Mouse (Mus musculus): Measurements from ENCODE around the gene 4933427D14Rik. TPM values are rescaled to one million over a fixed set of nuclear protein-coding genes. Genes with fewer than 3 reads are reported as not detected.

The 4933427D14Rik gene
- total RNA-seq (2021), result 10 to 100 TPM; 33.8 to 34.3 TPM
- long read RNA-seq, experiment 1, partial matches to known transcripts, result 9 of 21 reads
- long read RNA-seq, experiment 1, other reads (novel, unspliced or antisense), result 12 of 21 reads
- long read RNA-seq, experiment 2, partial matches to known transcripts, result 3 of 10 reads
- long read RNA-seq, experiment 2, other reads (novel, unspliced or antisense), result 7 of 10 reads

DNA sequence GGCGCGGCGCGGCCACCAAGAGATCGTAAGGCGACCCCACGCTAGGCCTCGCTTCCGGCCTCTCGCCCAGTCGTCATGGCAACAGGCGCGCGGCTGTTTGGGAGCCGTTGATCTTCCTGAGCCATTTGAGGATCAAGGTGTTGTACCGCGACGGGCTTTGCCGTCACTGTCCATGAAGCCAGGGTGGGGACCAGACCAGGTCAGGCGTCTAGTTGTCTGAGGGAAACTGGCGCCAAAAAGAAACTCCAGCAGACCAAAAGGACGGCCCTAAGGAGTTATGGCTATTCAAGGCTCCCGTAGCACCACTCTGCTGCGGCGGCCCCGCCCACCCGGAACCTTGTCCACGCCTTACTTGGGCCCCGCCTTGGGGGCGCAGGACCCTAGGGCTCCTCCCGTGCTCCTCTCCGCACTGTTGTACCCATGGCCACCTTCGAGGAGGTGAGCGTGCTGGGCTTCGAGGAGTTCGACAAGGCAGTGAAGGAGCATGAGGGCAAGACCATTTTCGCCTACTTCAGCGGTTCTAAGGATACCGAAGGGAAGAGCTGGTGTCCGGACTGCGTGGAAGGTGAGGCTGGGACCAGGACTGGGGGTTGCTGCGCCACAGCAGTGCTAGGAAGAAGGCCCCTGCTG lies at the start of gene 4933427D14Rik, which contains the start of gene Txndc17:
4933427D14Rik (minus strand) TSS at position 256 of the 630 bp plus-strand sequence.
Txndc17 (plus strand) TSS at position 344 of the 630 bp plus-strand sequence.
- peak; percentile 88 to 91 for DNase-seq (ENCODE audit: low spot score in 2 of 2)

DNA sequence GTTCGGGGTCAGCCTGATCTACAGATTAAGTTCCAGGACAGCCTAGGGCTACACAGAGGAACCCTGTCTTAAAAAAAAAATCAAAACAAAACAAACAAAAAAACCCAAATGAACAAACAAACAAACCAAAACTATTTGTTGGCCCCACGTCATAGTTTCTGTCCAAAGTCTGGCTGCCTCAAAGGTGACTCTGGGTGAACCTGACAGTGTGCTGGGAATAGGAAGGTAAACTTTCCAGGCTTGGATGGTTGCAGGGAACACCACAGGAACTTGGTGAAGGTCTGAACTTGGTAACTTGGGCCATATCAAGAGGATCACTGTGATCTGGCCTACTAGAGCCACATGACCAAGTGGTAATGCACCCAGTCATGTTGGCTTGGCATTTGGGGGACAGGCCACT lies 49.2 kb upstream of the 4933427D14Rik start:
- no peak for DNase-seq (ENCODE audit: low spot score in 2 of 2)

DNA sequence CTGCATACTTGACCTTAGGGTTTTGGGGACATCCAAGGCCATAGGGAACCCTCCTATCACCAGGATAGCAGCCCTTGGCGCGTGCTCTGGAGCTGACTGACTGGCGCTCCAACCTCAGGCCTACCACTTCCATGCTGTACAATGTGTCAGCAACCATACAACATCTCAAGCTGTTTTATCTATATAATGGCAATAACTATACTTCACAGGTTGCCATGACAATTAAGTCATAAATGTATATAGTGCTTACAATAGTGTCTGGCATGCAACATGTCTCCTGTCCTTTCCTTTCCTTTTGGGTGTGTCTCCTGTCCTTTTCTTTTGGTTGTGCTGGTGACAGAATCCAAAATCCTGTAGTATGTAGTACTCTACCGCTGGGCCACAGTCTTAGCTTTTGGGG lies 48.4 kb upstream of the 4933427D14Rik start:
- no peak for DNase-seq (ENCODE audit: low spot score in 2 of 2)

DNA sequence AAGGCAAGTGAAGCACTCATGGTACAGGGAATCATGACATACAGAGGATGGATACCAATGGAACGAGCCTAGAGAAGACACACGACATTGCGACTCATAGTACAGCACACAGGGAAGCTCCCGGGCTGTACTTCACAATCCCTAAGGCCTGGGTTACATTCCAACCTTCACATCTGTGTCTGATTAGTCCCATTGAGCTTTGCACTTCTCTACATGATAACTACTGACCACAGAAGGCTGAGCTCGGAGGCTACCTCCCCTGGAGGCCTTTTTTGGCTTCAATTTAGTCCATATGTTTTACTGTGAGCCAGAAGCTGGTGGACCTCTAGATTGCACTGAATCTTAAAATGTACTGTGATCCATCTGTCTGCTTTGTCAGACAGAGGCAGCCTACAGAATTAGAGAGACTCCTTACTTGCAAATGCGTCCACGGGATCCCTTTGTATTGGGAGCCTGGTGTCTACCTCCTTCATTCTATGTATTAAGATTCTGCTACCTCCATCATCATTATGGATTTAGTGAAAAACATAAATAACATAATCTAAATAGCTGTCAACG lies 38.0 kb upstream of the 4933427D14Rik start:
- peak in 1 of 2 experiments; percentile 33 for DNase-seq (ENCODE audit: low spot score in 2 of 2)

DNA sequence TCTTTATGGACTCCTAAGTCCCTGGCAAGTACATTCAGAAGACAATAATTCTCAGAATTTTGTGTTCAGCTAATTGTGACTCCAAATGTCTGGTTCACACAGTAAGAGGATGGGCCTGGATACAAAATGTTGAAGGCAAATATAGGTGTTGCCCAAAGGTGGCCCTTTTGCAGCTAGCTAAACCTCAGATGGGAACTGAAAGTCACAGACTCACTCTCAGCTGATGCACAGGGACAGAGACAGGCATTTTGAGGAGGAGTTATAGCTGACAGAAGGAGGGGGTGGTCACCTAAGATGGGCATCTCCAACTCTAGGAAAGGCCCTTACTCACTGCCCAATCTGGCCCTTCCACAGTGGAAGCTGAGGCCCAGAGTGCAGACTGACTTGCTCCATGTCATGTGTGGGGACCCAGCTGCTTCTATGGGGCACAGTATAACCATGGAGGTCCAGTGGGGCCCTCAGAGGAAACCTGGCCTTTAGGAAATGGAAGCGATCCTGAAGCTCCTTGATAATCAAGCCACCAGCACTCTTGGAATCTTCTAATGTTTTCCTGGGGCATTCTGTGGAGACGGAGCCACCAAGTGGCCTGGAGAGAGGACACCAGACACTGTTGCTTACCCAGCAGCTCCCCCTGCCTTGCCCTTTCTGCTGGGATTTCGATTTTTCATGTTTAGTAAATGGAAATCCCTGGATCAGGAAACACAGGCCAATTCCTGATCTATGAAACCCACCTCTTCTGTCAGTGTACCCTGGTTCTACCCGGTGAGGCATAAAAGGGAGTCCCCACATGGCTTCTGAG lies 33.0 kb upstream of the 4933427D14Rik start:
- DNase-seq (ENCODE audit: low spot score in 2 of 2), result no peak

DNA sequence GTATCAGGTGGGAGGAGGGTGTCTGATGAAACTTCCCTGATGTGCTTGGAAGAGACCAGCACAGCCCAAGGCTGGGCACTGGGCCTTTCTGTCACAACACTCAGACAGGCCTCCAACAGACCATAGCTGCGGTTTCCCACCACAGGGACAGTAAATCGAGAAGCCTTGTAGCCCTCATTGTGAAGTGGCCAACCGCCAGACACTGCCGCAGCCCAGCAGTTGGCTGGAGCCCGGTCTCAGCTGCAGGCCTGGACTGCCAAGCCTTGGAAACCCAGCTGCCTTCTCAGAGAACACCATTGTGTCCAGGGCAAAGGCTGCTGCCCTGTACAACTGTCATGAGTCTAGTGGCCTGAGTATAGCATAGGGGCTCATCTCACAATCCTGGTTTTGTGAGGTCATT lies 26.8 kb upstream of the 4933427D14Rik start:
- DNase-seq (ENCODE audit: low spot score in 2 of 2), result peak in 1 of 2 experiments; percentile 34

DNA sequence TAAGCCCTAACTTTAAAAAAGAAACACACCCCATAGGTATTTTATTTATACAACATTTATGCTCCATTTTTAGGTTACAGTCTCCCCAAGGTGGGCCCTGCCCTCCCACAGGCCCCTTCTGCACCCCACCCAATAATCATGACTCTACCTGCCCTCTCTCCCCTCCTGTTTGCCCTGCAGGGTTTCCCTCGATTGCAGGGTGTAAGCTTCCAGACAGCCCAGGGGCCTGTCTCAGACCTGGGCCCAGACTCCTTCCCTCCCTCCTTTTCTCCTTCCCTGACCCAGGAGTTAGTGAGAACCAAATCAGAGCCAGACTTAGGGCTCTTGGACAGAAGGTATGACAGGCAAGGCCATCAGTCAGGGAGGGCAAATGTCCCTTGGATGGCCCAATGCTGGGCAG lies 25.7 kb upstream of the 4933427D14Rik start:
- no peak for DNase-seq (ENCODE audit: low spot score in 2 of 2)

DNA sequence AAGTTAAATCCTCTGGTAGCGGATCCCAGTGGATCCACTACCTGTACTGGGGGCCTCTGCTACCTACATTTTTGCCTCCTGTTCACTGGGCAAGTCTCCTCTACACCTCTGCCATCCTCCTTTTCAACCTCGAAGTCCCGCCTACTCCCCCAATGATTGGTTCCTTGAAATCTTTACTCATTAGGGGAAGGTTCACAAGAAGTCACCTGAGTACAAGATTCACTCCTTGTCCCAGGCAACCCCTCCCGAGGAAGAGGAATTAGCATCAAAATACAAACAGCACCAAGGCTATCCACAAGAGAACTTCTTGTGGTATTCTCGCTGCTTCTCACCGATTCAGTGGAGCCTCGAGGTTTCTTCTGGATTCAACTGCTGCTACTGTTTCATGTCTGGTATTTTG lies 24.8 kb upstream of the 4933427D14Rik start:
- no peak for DNase-seq (ENCODE audit: low spot score in 2 of 2)

DNA sequence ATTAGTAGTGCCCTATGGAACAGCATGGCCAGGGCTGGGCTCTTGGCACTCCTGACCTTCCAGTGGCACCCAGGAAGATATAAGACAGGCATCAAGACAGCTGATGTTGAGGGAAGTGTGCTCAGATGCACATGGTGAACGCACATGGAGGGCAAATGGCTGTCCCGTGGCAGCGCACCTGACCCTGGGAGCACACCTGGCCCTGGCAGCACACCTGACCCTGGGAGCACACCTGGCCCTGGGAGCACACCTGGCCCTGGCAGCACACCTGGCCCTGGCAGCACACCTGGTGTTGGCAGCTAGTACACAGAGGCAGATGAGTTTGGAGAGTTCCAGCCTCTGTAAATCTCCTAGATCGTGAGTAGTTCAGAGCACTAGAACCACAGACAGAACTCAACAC lies 21.3 kb upstream of the 4933427D14Rik start:
- no peak for DNase-seq (ENCODE audit: low spot score in 2 of 2)

DNA sequence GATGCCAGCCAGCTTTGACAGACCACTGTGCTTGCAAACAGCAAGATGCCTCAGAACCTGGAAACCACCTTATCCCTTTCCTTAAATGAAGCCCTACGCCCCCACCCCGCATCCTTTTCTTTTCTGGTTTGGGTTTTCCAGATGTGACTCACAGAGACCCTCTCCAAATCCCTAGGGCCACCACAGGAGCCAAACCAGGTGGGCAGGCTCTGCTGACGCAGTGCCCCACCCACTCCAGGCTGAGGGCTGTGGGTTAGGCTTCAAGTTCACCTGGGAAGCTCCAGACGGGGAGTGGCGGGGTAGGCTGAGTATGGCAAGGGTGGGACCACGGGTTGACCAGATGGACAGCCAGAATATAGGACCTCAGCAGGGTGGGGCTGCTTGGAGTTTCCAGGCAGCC lies 19.6 kb upstream of the 4933427D14Rik start:
- DNase-seq (ENCODE audit: low spot score in 2 of 2), result no peak

DNA sequence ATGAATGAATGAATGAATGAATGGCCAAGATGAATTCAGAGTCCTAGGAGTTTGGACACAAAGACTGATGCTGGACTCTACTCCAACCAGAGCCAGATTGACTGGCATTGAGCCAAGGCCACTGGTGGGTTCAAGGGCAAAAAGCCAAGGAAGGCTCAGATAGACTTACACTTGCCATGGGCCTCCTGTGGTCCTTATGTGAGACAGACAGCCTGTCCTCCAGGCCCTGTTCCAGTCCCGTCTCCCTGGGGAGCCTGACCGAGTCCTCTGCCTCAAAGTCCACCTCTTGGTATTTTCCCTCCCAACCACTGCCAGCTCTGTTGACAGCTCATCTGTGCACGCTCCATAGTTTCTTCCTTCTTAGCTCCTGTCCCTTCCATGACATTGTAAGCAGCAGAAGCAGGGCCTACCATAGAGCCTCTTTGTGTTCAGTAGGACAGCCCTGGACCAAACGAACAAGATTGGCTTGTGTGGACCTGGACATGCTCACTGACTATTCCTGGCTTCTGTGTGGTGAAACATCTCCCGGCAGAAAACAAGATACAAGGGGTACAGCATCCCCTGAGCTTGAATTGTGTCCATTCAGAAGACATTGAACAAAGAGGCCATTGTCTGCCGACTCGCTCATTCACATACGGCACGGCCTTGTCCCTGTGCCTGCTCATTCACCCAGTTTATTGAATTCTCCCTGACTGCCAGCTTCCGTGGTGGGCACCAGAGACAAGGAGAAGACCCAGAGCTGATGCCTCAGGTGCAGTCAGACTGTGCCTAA lies 18.9 kb upstream of the 4933427D14Rik start:
- no peak for DNase-seq (ENCODE audit: low spot score in 2 of 2)

DNA sequence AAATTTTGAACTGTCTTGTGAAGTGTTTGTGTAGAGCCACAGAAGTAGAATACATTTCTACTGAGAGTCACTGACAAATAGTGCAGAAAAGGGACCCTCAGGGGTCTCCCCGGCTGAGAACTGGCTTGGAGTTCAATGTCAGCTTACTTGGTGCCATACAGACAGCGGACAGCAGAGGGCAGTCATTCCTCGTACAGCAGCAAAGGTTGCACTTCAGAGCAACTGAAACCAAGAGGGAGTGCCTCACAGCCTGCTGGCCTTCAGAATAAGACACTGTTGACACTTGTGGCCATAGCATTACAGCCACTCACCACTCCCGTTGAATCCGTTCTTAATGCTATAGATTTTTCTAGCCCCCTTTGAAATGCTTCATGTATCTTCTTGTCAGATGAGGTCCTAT lies 17.6 kb upstream of the 4933427D14Rik start:
- DNase-seq (ENCODE audit: low spot score in 2 of 2), result peak; percentile 76 to 86

DNA sequence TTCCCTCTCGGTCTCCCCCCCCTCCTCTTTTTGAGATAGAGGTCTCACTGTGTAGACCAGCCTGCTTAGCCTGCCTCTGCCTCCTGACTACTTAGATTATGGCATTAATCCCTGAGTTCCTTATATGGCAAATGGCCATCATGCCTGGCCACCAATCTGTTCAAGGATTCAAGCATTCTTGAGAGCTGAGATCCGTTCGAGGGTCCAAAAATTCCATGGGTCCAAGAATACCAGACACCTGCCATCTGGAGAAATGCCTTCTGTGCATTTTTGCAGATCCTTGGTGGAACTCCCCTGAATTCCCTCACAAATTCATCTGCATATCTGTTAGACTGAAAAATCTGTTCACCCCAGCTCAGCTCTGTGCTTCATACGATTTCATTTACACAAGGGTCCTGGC lies 16.2 kb upstream of the 4933427D14Rik start:
- no peak for DNase-seq (ENCODE audit: low spot score in 2 of 2)

DNA sequence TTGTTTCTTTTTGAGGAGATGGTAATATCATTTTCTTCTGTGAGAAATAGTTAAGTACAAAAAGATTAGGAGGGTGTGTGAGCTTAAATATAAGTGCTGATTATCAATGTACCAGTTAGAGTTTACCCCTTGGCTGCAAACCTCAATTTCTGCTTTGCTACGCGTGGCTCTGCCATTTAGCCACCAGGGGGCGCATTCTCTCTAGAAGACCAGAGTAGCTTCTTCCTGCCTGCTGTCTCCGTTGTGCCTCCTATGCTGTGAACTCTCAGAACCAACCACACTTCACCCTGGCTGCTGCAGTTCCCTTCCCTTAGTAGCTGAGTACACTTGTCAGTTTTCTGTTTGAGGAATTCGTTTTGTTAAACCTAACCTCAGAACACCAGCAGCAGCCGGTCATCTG lies 14.0 kb upstream of the 4933427D14Rik start:
- peak; percentile 65 to 77 for DNase-seq (ENCODE audit: low spot score in 2 of 2)

DNA sequence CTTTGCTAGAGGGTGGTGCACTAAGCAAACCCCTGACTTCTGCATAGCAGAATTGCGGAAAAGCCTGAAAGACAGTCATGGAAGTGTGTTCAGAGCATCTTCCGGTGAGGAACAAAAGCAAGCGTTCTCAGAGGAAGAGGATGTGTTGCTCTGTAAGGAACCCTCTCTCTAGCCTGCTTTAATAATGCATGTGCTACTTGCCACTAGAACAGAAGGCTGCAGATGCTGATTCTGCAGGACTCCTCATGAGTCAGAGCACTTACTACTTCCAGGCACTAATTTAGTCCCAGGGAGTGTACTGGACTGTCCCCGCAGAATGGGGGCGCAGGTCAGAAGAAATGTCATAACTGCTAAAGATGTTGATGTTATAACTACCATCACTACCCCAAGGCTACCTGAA lies 9.9 kb upstream of the 4933427D14Rik start:
- no peak for DNase-seq (ENCODE audit: low spot score in 2 of 2)

DNA sequence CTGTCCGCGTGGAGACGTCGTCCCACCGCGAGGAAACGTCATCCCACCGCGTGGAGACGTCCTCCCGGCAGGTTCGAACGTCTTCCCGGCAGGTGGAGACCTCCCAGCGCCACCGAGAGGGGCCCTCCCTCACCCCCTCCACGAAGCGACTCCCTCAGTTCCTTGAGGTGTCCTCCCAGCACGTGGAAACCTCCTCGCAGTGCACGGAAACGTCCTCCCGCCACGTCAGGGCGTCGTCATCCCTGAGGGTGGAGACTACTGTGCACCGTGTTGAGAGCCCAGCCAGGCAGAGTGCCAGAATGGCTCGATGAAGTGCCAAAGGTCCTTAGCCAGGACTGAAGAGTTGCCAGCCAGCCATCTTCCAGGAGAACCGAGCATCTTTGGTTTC lies 8.1 kb upstream of the 4933427D14Rik start, which contains the start of gene Med31:
Med31 (minus strand) TSS at position 183 of the 388 bp plus-strand sequence.
- DNase-seq (ENCODE audit: low spot score in 2 of 2), result peak; percentile 69 to 70

DNA sequence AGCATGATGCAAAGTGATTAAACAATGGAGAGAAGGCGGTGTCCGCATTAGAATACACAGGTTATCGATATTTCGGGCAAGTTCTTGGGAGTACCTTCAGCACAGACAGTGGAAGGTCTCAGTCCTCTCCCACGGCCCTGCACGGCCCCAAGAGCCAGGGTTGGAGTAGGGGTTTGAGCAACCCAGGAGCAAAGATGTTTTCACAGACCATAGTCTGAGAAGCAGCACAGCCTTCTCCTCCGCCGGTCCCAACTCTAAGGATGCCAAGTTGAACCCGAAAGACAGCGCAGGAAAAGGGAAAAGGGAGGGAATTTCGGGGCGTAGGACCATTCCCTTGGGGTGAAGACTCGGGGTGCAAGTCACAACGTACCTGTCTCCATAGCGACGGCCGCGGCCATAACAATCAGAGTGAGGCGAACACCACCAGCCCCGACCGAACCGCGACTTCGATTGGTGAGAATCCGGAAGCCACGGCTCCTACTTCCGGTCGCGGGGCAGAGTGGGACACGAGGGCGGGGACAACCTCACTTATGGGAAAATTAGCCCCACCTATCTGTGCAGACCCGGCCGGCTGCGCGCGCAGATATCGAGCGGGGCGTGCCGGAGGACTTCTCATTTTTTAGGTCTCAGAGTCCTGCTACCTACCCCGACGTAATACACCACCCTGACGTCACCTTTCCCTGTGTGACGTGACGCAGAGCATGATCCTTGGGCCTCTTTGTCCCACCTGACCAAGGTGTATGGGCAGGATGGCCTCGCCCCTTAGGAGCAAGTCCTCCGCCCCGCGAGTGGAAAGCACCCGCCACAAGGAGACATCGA lies 7.5 kb upstream of the 4933427D14Rik start:
- DNase-seq (ENCODE audit: low spot score in 2 of 2), result peak; percentile 94 to 95

DNA sequence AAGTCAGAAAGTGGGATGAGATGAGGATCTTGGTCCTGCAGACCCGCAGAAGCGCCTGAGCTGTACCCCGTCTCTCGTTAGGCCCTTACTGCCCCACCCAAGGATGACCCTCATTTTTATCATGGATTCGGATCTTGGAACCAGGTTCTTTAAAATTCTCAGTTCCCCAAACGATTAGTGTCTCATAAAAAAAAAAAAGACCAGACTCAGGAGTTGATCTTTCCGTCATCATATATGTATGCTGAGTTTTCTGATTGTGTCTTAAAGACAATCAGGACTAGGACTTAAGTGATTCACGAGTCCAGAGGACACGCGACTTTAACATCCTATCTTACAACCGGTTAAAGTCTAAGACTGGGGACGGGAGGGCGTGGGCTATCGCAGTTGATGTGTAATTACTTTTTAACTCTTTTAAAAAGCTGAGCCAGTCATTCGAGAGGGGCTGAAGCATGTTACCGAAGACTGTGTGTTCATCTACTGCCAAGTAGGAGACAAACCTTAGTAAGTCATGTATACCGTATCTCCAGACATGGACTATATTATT lies 647 bp upstream of the 4933427D14Rik start:
- no peak for DNase-seq (ENCODE audit: low spot score in 2 of 2)

DNA sequence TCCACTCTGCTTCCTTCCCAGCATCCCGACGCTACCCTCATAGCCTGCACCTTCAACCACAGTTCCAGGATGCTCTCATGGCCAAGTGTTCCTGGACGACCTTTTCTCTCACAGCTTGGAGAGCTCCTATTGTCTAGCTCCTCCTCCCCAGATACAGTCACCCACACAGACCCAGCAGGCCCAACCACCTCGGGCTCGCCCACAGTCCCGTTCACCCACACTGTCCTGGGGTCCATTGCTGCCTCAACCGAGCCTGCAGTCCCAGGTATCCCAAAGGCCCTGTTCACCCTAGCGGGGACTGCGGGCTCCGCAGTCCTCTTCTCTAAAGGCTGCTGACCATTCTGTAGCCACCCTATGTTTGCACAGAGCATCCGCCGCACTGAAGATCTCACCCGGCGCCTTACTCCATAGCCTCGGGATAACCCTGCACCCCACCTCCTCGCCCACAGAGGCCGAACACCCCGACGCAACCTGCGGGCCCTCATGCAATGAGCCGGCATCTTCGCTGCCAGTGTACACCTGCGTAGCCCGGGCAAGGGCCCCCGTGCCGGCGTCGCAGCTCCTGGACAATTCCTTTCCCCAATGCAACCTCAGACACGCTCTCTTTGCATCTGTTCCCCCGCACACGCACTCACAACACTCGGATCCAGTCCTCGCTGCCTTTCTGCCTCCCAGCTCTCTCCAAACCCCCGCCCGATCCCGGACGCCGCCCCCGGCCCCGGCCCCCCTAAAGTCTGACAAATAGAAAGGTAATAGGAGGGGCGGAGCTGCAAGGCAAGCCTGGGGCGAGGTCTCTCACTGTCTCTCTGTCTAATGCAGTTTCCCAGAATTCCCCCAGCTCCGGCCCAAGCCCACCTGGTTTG lies 687 bp downstream of the 4933427D14Rik start, which contains the start of gene Gm43951:
Gm43951 (minus strand) TSS at position 500 of the 863 bp plus-strand sequence.
- peak in 1 of 2 experiments; percentile 46 for DNase-seq (ENCODE audit: low spot score in 2 of 2)

All from left cerebral cortex, adult 18-20 months (tissue).